Mouse (Mus musculus) CH12.LX (cell line): ENCODE data around the gene Tas1r2. TPM values are rescaled to one million over a fixed set of nuclear protein-coding genes. Genes with fewer than 3 reads are reported as not detected.
A peak's percentile ranks its signal among the peaks of the same experiment; 100 is the strongest.

Source experiments
- DNase-seq: peaks from one replicate; pipeline ENCODE4 v3.0.0-alpha.2; 2013; ENCODE audit errors: extremely low read depth
- H3K27ac ChIP-seq: 2 replicates; pipeline ENCODE4 v1.5.1; 2012; ENCODE audit warnings: low read depth, mild to moderate bottlenecking, control low read depth, moderate library complexity; ENCODE audit not compliant: insufficient read depth
- H3K27me3 ChIP-seq: replicated peaks from 2 replicates; pipeline ENCODE3; 2012; ENCODE audit warnings: inconsistent platforms
- H3K36me3 ChIP-seq, 2 experiments: replicated peaks in 1 of 2; 2 replicates each; pipeline versions ENCODE3 to v1.6.1; 2012; ENCODE audit warnings: inconsistent platforms in 1 of 2, low read length in 1 of 2, mild to moderate bottlenecking in 1 of 2, mixed read lengths in 1 of 2, moderate library complexity in 1 of 2; ENCODE audit not compliant: control insufficient read depth in 1 of 2, insufficient read depth in 1 of 2
- H3K4me1 ChIP-seq, 2 experiments: 2 replicates each; pipeline ENCODE4 v1.6.1; 2012; ENCODE audit warnings: inconsistent platforms in 1 of 2, moderate library complexity in 1 of 2; ENCODE audit not compliant: insufficient read depth in 2 of 2, control insufficient read depth in 1 of 2
- H3K4me2 ChIP-seq: 2 replicates; pipeline ENCODE4 v1.6.1; 2012; ENCODE audit warnings: low read depth, mild to moderate bottlenecking, control low read depth; ENCODE audit not compliant: poor library complexity, insufficient read depth, severe bottlenecking
- H3K4me3 ChIP-seq, 3 experiments: fragments of 150-350 bp in 1 of 3; sonication (generic) in 1 of 3; replicated peaks in 1 of 3; 2 replicates each; pipeline versions ENCODE3 to v1.5.1; 2011 to 2012; ENCODE audit warnings: low read depth in 2 of 3, low read length in 2 of 3, mild to moderate bottlenecking in 2 of 3, moderate library complexity in 2 of 3, control low read depth in 1 of 3, improper control_type of control experiment in 1 of 3, inconsistent platforms in 1 of 3, mixed read lengths in 1 of 3; ENCODE audit not compliant: poor library complexity in 1 of 3
- H3K79me2 ChIP-seq: replicated peaks from 2 replicates; pipeline ENCODE4 v1.6.1; 2012; ENCODE audit warnings: mild to moderate bottlenecking, moderate library complexity; ENCODE audit not compliant: control insufficient read depth, poor library complexity, insufficient read depth, severe bottlenecking; ENCODE audit errors: extremely low read depth
- H3K9ac ChIP-seq: 2 replicates; pipeline ENCODE4 v1.6.1; 2012; ENCODE audit warnings: low read depth, mild to moderate bottlenecking, control low read depth, moderate library complexity; ENCODE audit not compliant: insufficient read depth
- H3K9me3 ChIP-seq: replicated peaks from 2 replicates; pipeline ENCODE3; 2012; ENCODE audit warnings: low read length, inconsistent platforms, mixed read lengths
- BHLHE40 ChIP-seq: IDR thresholded peaks from 2 replicates; pipeline ENCODE4 v1.6.1; 2011; ENCODE audit warnings: mild to moderate bottlenecking, low read depth, low read length, improper control_type of control experiment
- CHD1 ChIP-seq: IDR thresholded peaks from 2 replicates; pipeline ENCODE4 v1.6.1; 2012; ENCODE audit warnings: low read depth, low read length, improper control_type of control experiment, inconsistent platforms
- CHD2 ChIP-seq: IDR thresholded peaks from 2 replicates; pipeline ENCODE4 v1.6.1; 2011; ENCODE audit warnings: low read length, improper control_type of control experiment
- E2F4 ChIP-seq: IDR thresholded peaks from 2 replicates; pipeline ENCODE4 v1.6.1; 2011; ENCODE audit warnings: low read depth, low read length, improper control_type of control experiment; ENCODE audit not compliant: insufficient replicate concordance
- ETS1 ChIP-seq: conservative IDR thresholded peaks from 2 replicates; pipeline ENCODE4 v1.6.1; 2012; ENCODE audit warnings: low read depth, mild to moderate bottlenecking, inconsistent platforms, low read length, improper control_type of control experiment, moderate library complexity
- HCFC1 ChIP-seq: IDR thresholded peaks from 2 replicates; pipeline ENCODE4 v1.6.1; 2012; ENCODE audit warnings: low read depth, mild to moderate bottlenecking, inconsistent platforms, low read length, improper control_type of control experiment
- IRF4 ChIP-seq: IDR thresholded peaks from 2 replicates; pipeline ENCODE4 v1.6.1; 2014; ENCODE audit warnings: low read depth, mild to moderate bottlenecking, inconsistent platforms, low read length, improper control_type of control experiment
- JUN ChIP-seq: IDR thresholded peaks from 2 replicates; pipeline ENCODE4 v1.6.1; 2011; ENCODE audit warnings: low read depth, mild to moderate bottlenecking, low read length, improper control_type of control experiment, moderate library complexity; ENCODE audit not compliant: insufficient read depth
- JUND ChIP-seq: conservative IDR thresholded peaks from 2 replicates; pipeline ENCODE4 v1.6.1; 2011; ENCODE audit warnings: low read depth, low read length, improper control_type of control experiment
- KAT2A ChIP-seq: IDR thresholded peaks from 2 replicates; pipeline ENCODE4 v1.6.1; 2012; ENCODE audit warnings: low read length, improper control_type of control experiment, inconsistent platforms; ENCODE audit not compliant: insufficient replicate concordance
- MAX ChIP-seq: IDR thresholded peaks from 2 replicates; pipeline ENCODE4 v1.6.1; 2011; ENCODE audit warnings: low read length, improper control_type of control experiment
- MAZ ChIP-seq: IDR thresholded peaks from 2 replicates; pipeline ENCODE4 v1.6.1; 2012; ENCODE audit warnings: low read depth, mild to moderate bottlenecking, inconsistent platforms, low read length, improper control_type of control experiment, moderate library complexity
- MEF2A ChIP-seq: IDR thresholded peaks from 2 replicates; pipeline ENCODE4 v1.6.1; 2014; ENCODE audit warnings: low read depth, mild to moderate bottlenecking, inconsistent platforms, low read length, improper control_type of control experiment, borderline replicate concordance
- MXI1 ChIP-seq: IDR thresholded peaks from 2 replicates; pipeline ENCODE4 v1.6.1; 2011; ENCODE audit warnings: mild to moderate bottlenecking, low read depth, low read length, improper control_type of control experiment
- NELFE ChIP-seq: IDR thresholded peaks from 2 replicates; pipeline ENCODE4 v1.6.1; 2011; ENCODE audit warnings: low read depth, low read length, improper control_type of control experiment
- NRF1 ChIP-seq: IDR thresholded peaks from 2 replicates; pipeline ENCODE4 v1.6.1; 2014; ENCODE audit warnings: low read depth, mild to moderate bottlenecking, inconsistent platforms, low read length, improper control_type of control experiment, moderate library complexity
- POLR2A ChIP-seq: IDR thresholded peaks from 2 replicates; pipeline ENCODE4 v1.6.1; 2011; ENCODE audit warnings: low read depth, mild to moderate bottlenecking, improper control_type of control experiment, low read length
- POLR2AphosphoS2 ChIP-seq: IDR thresholded peaks from 2 replicates; pipeline ENCODE4 v1.6.1; 2011; ENCODE audit warnings: low read depth, low read length, improper control_type of control experiment
- RCOR1 ChIP-seq: conservative IDR thresholded peaks from 2 replicates; pipeline ENCODE4 v1.6.1; 2012; ENCODE audit warnings: low read depth, mild to moderate bottlenecking, inconsistent platforms, low read length, improper control_type of control experiment
- SIN3A ChIP-seq: IDR thresholded peaks from 2 replicates; pipeline ENCODE4 v1.6.1; 2012; ENCODE audit warnings: low read length, improper control_type of control experiment, inconsistent platforms
- SMC3 ChIP-seq: IDR thresholded peaks from 2 replicates; pipeline ENCODE4 v1.6.1; 2011; ENCODE audit warnings: low read depth, low read length, improper control_type of control experiment
- TBP ChIP-seq: conservative IDR thresholded peaks from 2 replicates; pipeline ENCODE4 v1.6.1; 2011; ENCODE audit warnings: low read depth, low read length, improper control_type of control experiment
- TCF12 ChIP-seq: IDR thresholded peaks from 2 replicates; pipeline ENCODE4 v1.6.1; 2014; ENCODE audit warnings: low read depth, mild to moderate bottlenecking, inconsistent platforms, low read length, improper control_type of control experiment
- UBTF ChIP-seq: IDR thresholded peaks from 2 replicates; pipeline ENCODE4 v1.6.1; 2012; ENCODE audit warnings: low read depth, mild to moderate bottlenecking, inconsistent platforms, low read length, improper control_type of control experiment, moderate library complexity
- USF1 ChIP-seq: IDR thresholded peaks from 2 replicates; pipeline ENCODE4 v1.6.1; 2014; ENCODE audit warnings: low read depth, mild to moderate bottlenecking, inconsistent platforms, low read length, improper control_type of control experiment
- USF2 ChIP-seq: conservative IDR thresholded peaks from 2 replicates; pipeline ENCODE4 v1.6.1; 2011; ENCODE audit warnings: low read depth, low read length, improper control_type of control experiment
- ZKSCAN1 ChIP-seq: IDR thresholded peaks from 2 replicates; pipeline ENCODE4 v1.6.1; 2012; ENCODE audit warnings: low read depth, inconsistent platforms, low read length, improper control_type of control experiment, borderline replicate concordance
- ZMIZ1 ChIP-seq: IDR thresholded peaks from 2 replicates; pipeline ENCODE4 v1.6.1; 2012; ENCODE audit warnings: low read depth, mild to moderate bottlenecking, inconsistent platforms, low read length, improper control_type of control experiment
- ZNF384 ChIP-seq: IDR thresholded peaks from 2 replicates; pipeline ENCODE4 v1.6.1; 2012; ENCODE audit warnings: low read depth, low read length, improper control_type of control experiment, inconsistent platforms
- dilution Hi-C: fragments of 300-500 bp; cut with MboI; formaldehyde crosslinking; loops from 2 replicates; pipeline ENCODE4 v1.14.3; 2020; ENCODE audit warnings: low sequenced_read_pairs; ENCODE audit not compliant: extremely low pct_unique_long_range_greater_than_20kb, extremely low pct_ligation_motif_present
- in situ Hi-C: fragments of 300-500 bp; cut with MboI; formaldehyde crosslinking; loops from 3 replicates; pipeline ENCODE4 v1.14.3; 2019; ENCODE audit warnings: low sequenced_read_pairs, low pct_ligation_motif_present, low pct_unique_long_range_greater_than_20kb, mixed read lengths
- polyA plus RNA-seq: library from polyadenylated mRNA; unstranded; fragments of >175 nt; gene quantifications from 2 replicates; pipeline ENCODE4 v1.2.1, GENCODE M21; 2012; ENCODE audit warnings: low read depth; ENCODE audit not compliant: insufficient read length
- total RNA-seq, 2 experiments: library from RNA; depleted of rRNA; stranded (reverse); fragments of 300-350 nt in 1 of 2; fragments of >200 nt in 1 of 2; gene quantifications; 2 replicates each; pipeline ENCODE4 v1.2.3; 2012 to 2014

Gene Tas1r2
- total and polyA plus RNA-seq, 3 experiments: not detected

- peak; percentile 96 for DNase-seq
- H3K27me3 ChIP-seq: peaks cover 13% of the 10 kb centered on the region
- TF ChIP-seq MAX (peak; percentile 78; the same call in 1 of the 2 replicates), JUND (no peak), ETS1 (peak; percentile 6), UBTF (no peak), HCFC1 (peak; percentile 59), CHD1 (peak; percentile 100), ZMIZ1 (peak; percentile 84), IRF4 (peak; percentile 21), TCF12 (peak; percentile 90), KAT2A (no peak), SMC3 (no peak), ZNF384 (no peak), E2F4 (no peak), MEF2A (no peak; the same call in 1 of the 2 replicates), USF2 (no peak), CHD2 (peak; percentile 78), USF1 (0 out of 2 replicates have a peak, but pooled peaks have one; percentile 14), RCOR1 (no peak), NELFE (peak; percentile 94), ZKSCAN1 (no peak), MAZ (peak; percentile 57; the same call in 1 of the 2 replicates), POLR2A (peak; percentile 90), TBP (peak; percentile 89), JUN (no peak), SIN3A (peak; percentile 81; the same call in 1 of the 2 replicates), BHLHE40 (no peak), NRF1 (peak; percentile 78), POLR2AphosphoS2 (0 out of 2 replicates have a peak, but pooled peaks have one; percentile 55), MXI1 (0 out of 2 replicates have a peak, but pooled peaks have one; percentile 13)
- H3K4me1 ChIP-seq: peaks cover 8 to 19% of the 10 kb centered on the region in 2 experiments
- H3K9ac ChIP-seq: peak within 1 kb of the TSS; percentile 73
- no peaks in the 10 kb centered on the region for H3K79me2 ChIP-seq
- no peaks in the 10 kb centered on the region for H3K9me3 ChIP-seq
- H3K36me3 ChIP-seq: peaks cover 0 to 1% of the 10 kb centered on the region in 2 experiments
- H3K4me3 ChIP-seq: peak within 1 kb of the TSS; percentile 68 to 80 (median 71)
- dilution Hi-C loops: no loop called here
- no peak within 1 kb of the TSS; the same call in 1 of the 2 replicates for H3K27ac ChIP-seq
- H3K4me2 ChIP-seq: peak within 1 kb of the TSS; percentile 89
- in situ Hi-C loops: loop anchor here (5.0 kb wide), 1 partner anchor 150 kb away; no protein-coding TSS in a partner anchor
Observed at GRCm38 (mm10) chr4:139622373-139623282, 30.7 kb upstream of the Tas1r2 start, which contains the start of gene Aldh4a1. Aldh4a1 (plus strand) TSS chr4:139622866.
